Mouse (Mus musculus): ENCODE measurements at regions not wholly inside any gene's neighbourhood (a gene's known extent, or its start where the extent isn't known, plus 50 kb on each side); places are given as distances from the start of the nearest gene placed in this dataset.

DNA sequence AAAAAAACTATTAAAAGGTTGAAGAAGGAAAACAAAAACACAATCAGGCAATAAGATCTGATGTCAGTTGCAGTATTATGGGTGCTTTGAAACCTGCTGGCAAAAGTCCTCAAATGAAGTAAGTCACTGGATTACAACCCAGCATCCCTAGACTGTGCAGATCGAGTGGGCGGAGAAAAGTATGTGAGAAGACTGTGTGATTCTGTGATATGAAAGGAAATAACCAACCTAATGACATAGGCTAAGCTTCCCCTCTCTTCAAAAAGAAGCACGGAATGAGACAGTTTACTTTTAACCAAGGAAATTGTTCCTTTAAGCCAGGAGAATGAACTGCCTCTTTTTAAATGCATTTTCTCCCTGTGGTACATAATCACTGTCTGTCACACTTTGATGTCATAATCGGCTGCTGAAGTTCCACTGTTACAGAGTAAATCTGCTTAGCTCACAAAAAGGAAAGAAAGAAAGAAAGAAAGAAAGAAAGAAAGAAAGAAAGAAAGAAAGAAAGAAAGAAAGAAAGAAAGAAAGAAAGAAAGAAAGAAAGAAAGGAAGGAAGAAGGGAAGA is 833.6 kb upstream of the Epha7 start:
- TF ChIP-seq POLR2A (IDR thresholded peaks at IDR 0.05; ENCODE audit: control insufficient read depth, low read depth, low read length) = no peak
- TF ChIP-seq CTCF (IDR thresholded peaks at IDR 0.05; ENCODE audit: control insufficient read depth, insufficient read depth, insufficient replicate concordance, low read depth, low read length) = no peak

Measured in testis, adult 2 months (tissue).